Mouse (Mus musculus) heart, adult 8-10 months (tissue): ENCODE results near the gene Mettl23. TPM values are rescaled to one million over a fixed set of nuclear protein-coding genes. Genes with fewer than 3 reads are reported as not detected.

Experiments used
- DNase-seq: peaks from one replicate; pipeline ENCODE4 v3.0.0; 2022; ENCODE audit warnings: low spot score
- total RNA-seq, 4 experiments: library from RNA; stranded (reverse); gene quantifications; 2 replicates each; pipeline ENCODE4 v1.2.4; 2022

Mettl23 gene
- 10 to 100 TPM; 36.9 to 38.6 (median 38.1) TPM for total RNA-seq

GRCm38 (mm10) chr11:116843261-116844233 is at the start of gene Mettl23, which contains the start of gene Jmjd6:
Gene Mettl23 (plus strand): TSS chr11:116843278.
Gene Jmjd6 (minus strand): TSS chr11:116843449.
- peak; percentile 97 for DNase-seq

GRCm38 (mm10) chr11:116799364-116799763 is 43.7 kb upstream of the Mettl23 start:
- no peak for DNase-seq

DNA sequence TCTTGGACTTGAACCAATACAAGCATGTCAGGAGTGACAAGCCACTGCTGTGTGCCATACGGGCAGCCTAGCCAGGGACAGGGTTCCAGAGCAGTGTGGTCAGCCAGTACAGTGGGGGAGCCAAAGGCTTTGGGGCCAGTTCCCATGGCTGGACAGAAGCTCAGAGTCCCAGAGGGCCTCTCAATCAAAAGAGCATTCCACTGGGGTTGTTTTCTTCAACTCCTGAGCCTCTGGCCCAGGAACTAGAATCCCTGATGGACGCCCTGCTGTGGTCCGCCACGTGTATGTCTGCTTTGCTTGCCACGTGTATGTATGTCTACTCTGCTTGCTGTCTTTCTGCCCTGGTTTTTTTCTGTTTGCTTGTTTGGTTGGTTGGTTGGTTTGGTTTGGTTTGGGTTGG is 42.0 kb upstream of the Mettl23 start:
- DNase-seq, result no peak

DNA sequence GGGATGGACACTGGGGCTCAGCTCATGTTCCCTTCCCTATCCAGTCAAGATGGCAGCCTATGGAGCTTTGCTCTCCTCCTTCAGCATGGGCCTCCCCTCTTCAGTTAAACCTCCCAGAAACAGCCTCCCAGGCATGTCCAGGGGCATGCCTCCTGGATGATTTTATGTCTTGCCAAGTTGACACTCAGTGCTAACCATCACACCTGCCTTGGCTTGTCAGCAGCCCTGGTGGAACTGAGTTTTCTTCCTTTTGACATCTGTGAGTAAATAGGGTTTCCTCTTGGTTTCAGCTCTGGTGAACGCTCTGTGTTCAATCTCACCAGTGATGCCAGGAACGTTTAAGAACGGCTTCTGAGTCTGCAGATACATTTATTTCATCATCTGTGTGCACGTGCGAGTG is 40.4 kb upstream of the Mettl23 start:
- DNase-seq, result no peak

GRCm38 (mm10) chr11:116806136-116807071 is 36.7 kb upstream of the Mettl23 start:
- DNase-seq, result no peak

- DNase-seq, result no peak
These were observed 36.0 kb upstream of the Mettl23 start for GRCm38 (mm10) chr11:116807116-116807515.

DNA sequence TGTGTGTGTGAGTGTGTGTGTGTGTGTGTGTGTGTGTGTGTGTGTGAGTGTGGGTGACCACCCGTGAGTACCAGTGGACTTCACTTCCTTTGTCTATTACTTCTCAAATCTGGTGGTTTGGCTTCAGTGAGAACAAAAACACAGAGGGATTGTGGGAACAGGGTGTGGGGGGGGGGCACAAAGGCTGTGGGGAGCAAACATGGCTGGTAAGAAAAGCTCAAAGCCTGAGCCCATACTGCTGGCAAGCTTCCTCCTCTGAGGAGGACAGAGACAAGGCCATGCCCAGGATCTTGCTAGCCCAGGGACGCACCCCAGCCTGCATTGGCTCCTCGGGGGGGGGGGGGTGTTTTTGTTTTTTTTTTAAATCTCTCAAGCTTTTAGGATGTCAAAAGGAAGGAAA is 35.6 kb upstream of the Mettl23 start:
- no peak for DNase-seq

- peak; percentile 89 for DNase-seq
These were observed 35.0 kb upstream of the Mettl23 start for GRCm38 (mm10) chr11:116807938-116808606.

- no peak for DNase-seq
These were observed 34.2 kb upstream of the Mettl23 start for GRCm38 (mm10) chr11:116808811-116809395.

GRCm38 (mm10) chr11:116809520-116809919 is 33.6 kb upstream of the Mettl23 start:
- DNase-seq, result no peak

DNA sequence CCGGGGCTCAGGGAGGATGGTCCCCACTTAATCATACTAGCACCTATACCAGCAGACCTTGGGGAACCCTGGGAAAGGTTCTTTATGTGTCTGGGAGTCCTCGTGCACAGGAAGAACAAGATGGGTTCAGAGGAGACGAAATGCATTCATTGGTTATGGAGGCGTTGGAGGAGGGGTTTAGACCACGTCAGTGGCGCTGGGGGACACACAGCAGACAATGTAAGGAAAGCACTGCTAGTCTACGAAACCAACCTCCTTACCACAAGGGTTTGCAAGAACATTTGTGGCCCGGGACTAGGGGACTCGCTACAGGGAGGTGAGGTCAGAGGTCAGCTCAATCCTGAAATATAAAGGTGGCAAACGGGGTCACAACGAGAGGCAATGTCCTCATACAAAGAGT is 32.5 kb upstream of the Mettl23 start:
- no peak for DNase-seq

DNA sequence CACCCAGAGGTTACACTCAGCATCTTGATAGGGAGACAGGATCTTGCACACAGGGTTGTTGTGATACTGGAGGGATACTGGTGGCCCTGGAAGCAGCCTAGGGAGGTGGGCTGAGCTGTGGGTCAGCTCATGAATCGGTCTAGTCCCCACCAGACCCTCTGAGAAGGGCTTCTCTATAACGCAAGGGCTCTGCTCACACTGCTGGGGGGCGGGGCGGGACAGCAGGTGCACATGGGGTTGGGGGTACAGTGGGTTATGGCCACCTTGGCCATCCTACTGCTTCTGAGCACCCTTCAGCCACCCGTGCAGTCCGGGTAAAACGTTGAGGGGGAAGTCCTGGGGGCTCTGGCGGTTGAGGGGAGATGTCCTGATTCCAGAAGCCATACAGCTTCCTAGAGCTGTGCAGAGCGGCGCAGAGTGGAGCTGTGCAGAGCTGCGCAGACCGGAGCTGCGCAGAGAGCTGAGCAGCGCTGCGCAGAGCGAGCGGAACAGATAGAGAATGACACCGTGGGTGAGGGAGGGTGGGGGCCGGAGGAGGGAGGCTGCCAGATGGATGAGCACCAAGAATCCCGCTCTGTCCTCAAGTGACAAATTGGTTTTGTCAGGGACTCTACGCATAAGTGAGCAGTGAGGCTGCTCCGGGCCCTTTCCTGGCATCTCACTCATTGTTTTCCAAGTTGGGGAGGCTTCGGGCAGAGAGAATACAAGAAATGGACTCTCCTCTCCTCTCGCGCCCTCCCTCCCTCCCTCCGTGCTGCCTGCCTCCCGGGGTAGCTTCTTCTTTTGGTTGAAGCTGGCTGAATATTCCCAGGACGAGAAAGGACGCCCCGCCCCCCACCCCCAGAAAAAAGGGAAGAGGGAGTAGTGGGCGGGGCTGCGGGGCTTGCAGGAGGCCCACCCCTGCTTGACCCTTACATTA is 31.8 kb upstream of the Mettl23 start:
- no peak for DNase-seq

GRCm38 (mm10) chr11:116812793-116813529 is 30.1 kb upstream of the Mettl23 start:
- no peak for DNase-seq

DNA sequence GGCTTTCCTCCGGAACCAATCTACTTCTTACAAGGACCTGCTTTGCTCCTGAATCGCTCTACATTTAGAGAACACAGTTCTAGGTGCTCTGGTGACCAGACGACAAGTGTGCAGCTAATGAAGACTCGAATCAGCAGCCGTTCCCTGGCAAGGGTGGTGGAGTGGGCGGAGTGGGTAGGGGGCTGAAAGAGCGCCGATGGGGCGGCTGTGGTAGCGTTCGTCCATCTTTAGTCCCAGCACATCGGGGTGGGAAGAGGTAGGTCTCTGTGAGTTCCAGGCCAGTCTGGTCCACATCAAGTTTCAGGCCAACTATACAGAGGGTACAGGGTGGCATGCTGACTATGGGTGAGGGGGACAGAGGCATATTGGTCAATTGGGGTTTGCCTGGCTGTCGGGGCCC is 29.5 kb upstream of the Mettl23 start:
- no peak for DNase-seq

DNA sequence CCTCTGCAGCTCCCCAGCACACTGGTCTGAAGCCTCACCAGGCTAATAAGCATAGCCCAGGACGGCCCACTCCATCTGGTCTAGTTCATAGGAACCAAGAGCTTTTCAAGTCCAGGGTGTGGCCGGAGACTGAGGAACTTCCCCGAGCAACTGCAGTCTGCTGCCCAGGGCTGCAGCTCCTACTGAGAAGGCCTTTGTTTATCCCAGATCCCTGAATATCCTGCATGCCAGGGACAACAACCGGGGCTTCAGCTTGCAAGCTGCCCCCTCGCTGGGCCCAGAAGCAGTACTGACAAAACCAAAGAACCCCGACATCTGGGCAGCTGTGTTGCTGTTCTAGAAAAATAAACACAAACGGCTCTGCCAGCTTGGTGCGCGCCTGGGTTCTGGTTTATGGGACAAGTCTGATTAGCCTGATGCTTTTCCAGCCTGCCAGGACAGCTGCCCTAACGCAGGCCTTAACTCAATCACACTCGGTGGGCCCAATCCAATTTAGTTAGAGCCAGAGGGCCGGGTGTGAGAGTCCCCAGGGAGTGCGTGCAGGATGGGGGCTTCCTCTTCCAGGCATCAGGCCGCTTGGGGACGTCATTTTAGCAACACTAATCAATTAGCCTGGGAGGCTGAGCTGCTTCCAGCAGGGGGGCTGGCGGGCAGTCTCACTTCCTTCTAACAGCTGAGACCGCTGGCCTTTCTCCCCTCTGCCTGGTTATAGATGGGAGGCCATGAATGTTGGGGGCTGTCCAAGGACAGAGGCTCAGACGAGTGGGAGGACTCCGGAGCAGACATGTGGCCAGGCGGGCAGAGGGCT is 28.8 kb upstream of the Mettl23 start:
- DNase-seq, result peak; percentile 77

GRCm38 (mm10) chr11:116814884-116815415 is 28.1 kb upstream of the Mettl23 start:
- DNase-seq, result no peak

GRCm38 (mm10) chr11:116816769-116817168 is 26.3 kb upstream of the Mettl23 start:
- no peak for DNase-seq

GRCm38 (mm10) chr11:116817567-116817966 is 25.5 kb upstream of the Mettl23 start:
- DNase-seq, result no peak
